Mouse (Mus musculus) MEL (cell line): ENCODE data around the gene Leo1. TPM values are rescaled to one million over a fixed set of nuclear protein-coding genes. Genes with fewer than 3 reads are reported as not detected.

ENCODE experiments used
- DNase-seq: peaks from one replicate; pipeline ENCODE4 v3.0.0; 2011; ENCODE audit warnings: low read depth, low spot score
- H3K27ac ChIP-seq: 2 replicates; pipeline ENCODE4 v1.5.1; 2012; ENCODE audit warnings: low read depth, mild to moderate bottlenecking, control low read depth, low read length, moderate library complexity; ENCODE audit not compliant: control insufficient read depth
- H3K27me3 ChIP-seq, 2 experiments: fragments of 150-350 bp in 1 of 2; sonication (generic) in 1 of 2; 2 replicates each; pipeline ENCODE4 v1.6.1; 2012; ENCODE audit warnings: low read length in 2 of 2, mild to moderate bottlenecking in 2 of 2, improper control_type of control experiment in 1 of 2, moderate library complexity in 1 of 2; ENCODE audit not compliant: insufficient read depth in 2 of 2, control insufficient read depth in 1 of 2
- H3K36me3 ChIP-seq, 2 experiments: 2 replicates each; pipeline ENCODE4 v1.6.1; 2012 to 2014; ENCODE audit warnings: low read length in 2 of 2, improper control_type of control experiment in 1 of 2, inconsistent platforms in 1 of 2, mild to moderate bottlenecking in 1 of 2; ENCODE audit not compliant: insufficient read depth in 2 of 2, control insufficient read depth in 1 of 2
- H3K4me1 ChIP-seq, 2 experiments: fragments of 150-350 bp in 1 of 2; sonication (generic) in 1 of 2; 2 replicates each; pipeline ENCODE4 v1.6.1; 2012; ENCODE audit warnings: low read length in 2 of 2, improper control_type of control experiment in 1 of 2, mild to moderate bottlenecking in 1 of 2; ENCODE audit not compliant: insufficient read depth in 2 of 2, control insufficient read depth in 1 of 2
- H3K4me3 ChIP-seq, 2 experiments: fragments of 150-350 bp in 1 of 2; sonication (generic) in 1 of 2; 2 replicates each; pipeline ENCODE4 v1.5.1; 2012; ENCODE audit warnings: low read depth in 2 of 2, low read length in 2 of 2, mild to moderate bottlenecking in 2 of 2, moderate library complexity in 2 of 2, control low read depth in 1 of 2, improper control_type of control experiment in 1 of 2; ENCODE audit not compliant: control insufficient read depth in 1 of 2, insufficient read depth in 1 of 2
- H3K79me2 ChIP-seq: 2 replicates; pipeline ENCODE4 v1.6.1; 2012; ENCODE audit warnings: mild to moderate bottlenecking, low read length, moderate library complexity; ENCODE audit not compliant: control insufficient read depth, poor library complexity, insufficient read depth
- H3K9ac ChIP-seq: 2 replicates; pipeline ENCODE4 v1.6.1; 2012; ENCODE audit warnings: low read depth, mild to moderate bottlenecking, control low read depth, low read length, moderate library complexity; ENCODE audit not compliant: control insufficient read depth, poor library complexity, severe bottlenecking
- H3K9me3 ChIP-seq: fragments of 150-350 bp; sonication (generic); replicated peaks from 2 replicates; pipeline ENCODE4 v1.6.1; 2012; ENCODE audit warnings: mild to moderate bottlenecking, low read length, improper control_type of control experiment, moderate library complexity; ENCODE audit not compliant: insufficient read depth
- BHLHE40 ChIP-seq: IDR thresholded peaks from 2 replicates; pipeline ENCODE4 v1.6.1; 2012; ENCODE audit warnings: low read depth, mild to moderate bottlenecking, inconsistent platforms, low read length, improper control_type of control experiment, borderline replicate concordance
- CHD1 ChIP-seq: IDR thresholded peaks from 2 replicates; pipeline ENCODE4 v1.6.1; 2012; ENCODE audit warnings: low read depth, mild to moderate bottlenecking, inconsistent platforms, low read length, improper control_type of control experiment
- CHD2 ChIP-seq: IDR thresholded peaks from 2 replicates; pipeline ENCODE4 v1.6.1; 2011; ENCODE audit warnings: low read length, improper control_type of control experiment
- CTCF ChIP-seq, 3 experiments: IDR thresholded peaks in 2 of 3; conservative IDR thresholded peaks in 1 of 3; 2 replicates each; pipeline ENCODE4 v1.5.1; 2011 to 2012; ENCODE audit warnings: low read length in 3 of 3, low read depth in 2 of 3, mild to moderate bottlenecking in 2 of 3, improper control_type of control experiment in 1 of 3, inconsistent platforms in 1 of 3, mixed read lengths in 1 of 3, moderate library complexity in 1 of 3; ENCODE audit not compliant: control insufficient read depth in 1 of 3, insufficient read depth in 1 of 3, poor library complexity in 1 of 3, severe bottlenecking in 1 of 3
- E2F4 ChIP-seq: IDR thresholded peaks from 2 replicates; pipeline ENCODE4 v1.6.1; 2011; ENCODE audit warnings: low read depth, low read length, improper control_type of control experiment, borderline replicate concordance
- ELF1 ChIP-seq: IDR thresholded peaks from 2 replicates; pipeline ENCODE4 v1.6.1; 2014; ENCODE audit warnings: low read depth, mild to moderate bottlenecking, inconsistent platforms, low read length, improper control_type of control experiment, moderate library complexity
- EP300 ChIP-seq, 2 experiments: IDR thresholded peaks; 2 replicates each; pipeline ENCODE4 v1.6.1; 2011; ENCODE audit warnings: improper control_type of control experiment in 2 of 2, low read length in 2 of 2, low read depth in 1 of 2, mild to moderate bottlenecking in 1 of 2
- ETS1 ChIP-seq: IDR thresholded peaks from 2 replicates; pipeline ENCODE4 v1.6.1; 2012; ENCODE audit warnings: low read depth, mild to moderate bottlenecking, inconsistent platforms, low read length, improper control_type of control experiment, moderate library complexity
- GABPA ChIP-seq: IDR thresholded peaks from 2 replicates; pipeline ENCODE4 v1.6.1; 2012; ENCODE audit warnings: low read depth, mild to moderate bottlenecking, inconsistent platforms, low read length, improper control_type of control experiment, moderate library complexity
- GATA1 ChIP-seq: IDR thresholded peaks from 2 replicates; pipeline ENCODE4 v1.6.1; 2011; ENCODE audit warnings: low read depth, low read length, improper control_type of control experiment
- HCFC1 ChIP-seq: IDR thresholded peaks from 2 replicates; pipeline ENCODE4 v1.6.1; 2012; ENCODE audit warnings: low read depth, mild to moderate bottlenecking, inconsistent platforms, low read length, improper control_type of control experiment, moderate library complexity
- KAT2A ChIP-seq: conservative IDR thresholded peaks from 2 replicates; pipeline ENCODE4 v1.6.1; 2012; ENCODE audit warnings: low read depth, low read length, improper control_type of control experiment, inconsistent platforms
- MAFK ChIP-seq: IDR thresholded peaks from 2 replicates; pipeline ENCODE4 v1.6.1; 2011; ENCODE audit warnings: low read depth, mild to moderate bottlenecking, low read length, improper control_type of control experiment, borderline replicate concordance
- MAX ChIP-seq: IDR thresholded peaks from 2 replicates; pipeline ENCODE4 v1.6.1; 2011; ENCODE audit warnings: low read length, improper control_type of control experiment
- MEF2A ChIP-seq: IDR thresholded peaks from 2 replicates; pipeline ENCODE4 v1.6.1; 2014; ENCODE audit warnings: low read depth, mild to moderate bottlenecking, inconsistent platforms, low read length, improper control_type of control experiment; ENCODE audit not compliant: poor library complexity, insufficient replicate concordance, severe bottlenecking; ENCODE audit errors: extremely low read depth
- MXI1 ChIP-seq: IDR thresholded peaks from 2 replicates; pipeline ENCODE4 v1.6.1; 2011; ENCODE audit warnings: mild to moderate bottlenecking, low read depth, low read length, improper control_type of control experiment
- MYB ChIP-seq: IDR thresholded peaks from 2 replicates; pipeline ENCODE4 v1.6.1; 2011; ENCODE audit warnings: mild to moderate bottlenecking, low read depth, low read length, improper control_type of control experiment
- MYC ChIP-seq: IDR thresholded peaks from 2 replicates; pipeline ENCODE4 v1.6.1; 2011; ENCODE audit warnings: low read depth, mild to moderate bottlenecking, low read length, improper control_type of control experiment, moderate library complexity
- NELFE ChIP-seq: IDR thresholded peaks from 2 replicates; pipeline ENCODE4 v1.6.1; 2011; ENCODE audit warnings: low read depth, low read length, improper control_type of control experiment
- NRF1 ChIP-seq: IDR thresholded peaks from 2 replicates; pipeline ENCODE4 v1.6.1; 2014; ENCODE audit warnings: low read depth, mild to moderate bottlenecking, inconsistent platforms, low read length, improper control_type of control experiment, moderate library complexity; ENCODE audit not compliant: poor library complexity, insufficient read depth, severe bottlenecking
- POLR2A ChIP-seq, 2 experiments: IDR thresholded peaks; 2 replicates each; pipeline ENCODE4 v1.6.1; 2011 to 2012; ENCODE audit warnings: low read length in 2 of 2, mild to moderate bottlenecking in 2 of 2, control low read depth in 1 of 2, improper control_type of control experiment in 1 of 2, low read depth in 1 of 2, moderate library complexity in 1 of 2; ENCODE audit not compliant: control insufficient read depth in 1 of 2, insufficient read depth in 1 of 2, poor library complexity in 1 of 2
- POLR2AphosphoS2 ChIP-seq: IDR thresholded peaks from 2 replicates; pipeline ENCODE4 v1.6.1; 2011; ENCODE audit warnings: low read length, improper control_type of control experiment
- POLR2AphosphoS5 ChIP-seq: IDR thresholded peaks from 2 replicates; pipeline ENCODE4 v1.6.1; 2012; ENCODE audit warnings: low read depth, borderline replicate concordance, mild to moderate bottlenecking, inconsistent platforms, low read length, moderate library complexity, mixed read lengths
- RAD21 ChIP-seq: IDR thresholded peaks from 2 replicates; pipeline ENCODE4 v1.6.1; 2011; ENCODE audit warnings: mild to moderate bottlenecking, low read depth, low read length, improper control_type of control experiment
- RCOR1 ChIP-seq: IDR thresholded peaks from 2 replicates; pipeline ENCODE4 v1.6.1; 2012; ENCODE audit warnings: low read depth, mild to moderate bottlenecking, inconsistent platforms, low read length, improper control_type of control experiment
- SIN3A ChIP-seq: IDR thresholded peaks from 2 replicates; pipeline ENCODE4 v1.6.1; 2012; ENCODE audit warnings: low read length, improper control_type of control experiment, inconsistent platforms
- SMC3 ChIP-seq: IDR thresholded peaks from 2 replicates; pipeline ENCODE4 v1.6.1; 2011; ENCODE audit warnings: low read depth, low read length, improper control_type of control experiment
- TAL1 ChIP-seq: IDR thresholded peaks from 2 replicates; pipeline ENCODE4 v1.6.1; 2012; ENCODE audit warnings: mild to moderate bottlenecking, inconsistent platforms, low read length, moderate library complexity, mixed read lengths
- TBP ChIP-seq: IDR thresholded peaks from 2 replicates; pipeline ENCODE4 v1.8.0; 2011; ENCODE audit warnings: low read depth, low read length, improper control_type of control experiment
- TCF12 ChIP-seq: IDR thresholded peaks from 2 replicates; pipeline ENCODE4 v1.6.1; 2014; ENCODE audit warnings: low read depth, mild to moderate bottlenecking, inconsistent platforms, low read length, improper control_type of control experiment, moderate library complexity
- UBTF ChIP-seq: IDR thresholded peaks from 2 replicates; pipeline ENCODE4 v1.6.1; 2012; ENCODE audit warnings: low read depth, mild to moderate bottlenecking, inconsistent platforms, low read length, improper control_type of control experiment, moderate library complexity, borderline replicate concordance; ENCODE audit not compliant: insufficient read depth
- USF1 ChIP-seq: IDR thresholded peaks from 2 replicates; pipeline ENCODE4 v1.6.1; 2014; ENCODE audit warnings: low read depth, mild to moderate bottlenecking, inconsistent platforms, low read length, improper control_type of control experiment, moderate library complexity
- USF2 ChIP-seq, 2 experiments: IDR thresholded peaks; 2 replicates each; pipeline ENCODE4 v1.6.1; 2011 to 2012; ENCODE audit warnings: improper control_type of control experiment in 2 of 2, low read length in 2 of 2, borderline replicate concordance in 1 of 2, inconsistent platforms in 1 of 2, low read depth in 1 of 2, mild to moderate bottlenecking in 1 of 2; ENCODE audit not compliant: insufficient read depth in 1 of 2
- ZKSCAN1 ChIP-seq: IDR thresholded peaks from 2 replicates; pipeline ENCODE4 v1.6.1; 2012; ENCODE audit warnings: low read depth, mild to moderate bottlenecking, inconsistent platforms, low read length, improper control_type of control experiment, moderate library complexity
- ZMIZ1 ChIP-seq: IDR thresholded peaks from 2 replicates; pipeline ENCODE4 v1.6.1; 2012; ENCODE audit warnings: low read depth, mild to moderate bottlenecking, inconsistent platforms, low read length, improper control_type of control experiment, moderate library complexity
- ZNF384 ChIP-seq: IDR thresholded peaks from 2 replicates; pipeline ENCODE4 v1.6.1; 2012; ENCODE audit warnings: low read depth, mild to moderate bottlenecking, inconsistent platforms, low read length, improper control_type of control experiment
- polyA plus RNA-seq, 2 experiments: library from polyadenylated mRNA; stranded (reverse) in 1 of 2; unstranded in 1 of 2; fragments of >175 nt in 1 of 2; fragments of >200 nt in 1 of 2; gene quantifications; 2 replicates each; pipeline versions ENCODE4 v1.2.1 to v1.2.4; 2012; ENCODE audit warnings: low replicate concordance in 2 of 2, low read depth in 1 of 2; ENCODE audit not compliant: insufficient read length in 2 of 2, insufficient read depth in 1 of 2, missing spikeins in 1 of 2
- total RNA-seq: library from RNA; depleted of rRNA; stranded (reverse); fragments of 300-350 nt; gene quantifications from 2 replicates; pipeline ENCODE4 v1.2.3, GENCODE M21; 2012

Leo1 gene
- total and polyA plus RNA-seq, 3 experiments: 42.6 to 49.0 TPM; not detected in 1

GRCm38 (mm10) chr9:75409852-75410378 lies 31.4 kb upstream of the Leo1 start, which contains the start of gene Mapk6:
Mapk6 (minus strand) TSS chr9:75410005.
- no peaks in the 10 kb centered on the region for H3K9me3 ChIP-seq
- H3K4me1 ChIP-seq: peaks cover 9 to 22% of the 10 kb centered on the region in 2 experiments
- DNase-seq: peak; percentile 94
- peak within 1 kb of the TSS; percentile 91 for H3K27ac ChIP-seq
- H3K79me2 ChIP-seq: peaks cover 34% of the 10 kb centered on the region
- H3K9ac ChIP-seq: peak within 1 kb of the TSS; percentile 99
- H3K36me3 ChIP-seq: peaks cover 0 to 26% of the 10 kb centered on the region in 2 experiments; a peak in 2 of 4 replicates
- H3K27me3 ChIP-seq: no peaks in the 10 kb centered on the region
- H3K4me3 ChIP-seq: peak within 1 kb of the TSS; percentile 66 to 80
- TF ChIP-seq USF1 (no peak), MXI1 (peak; percentile 94), ELF1 (no peak), CHD1 (no peak), MYB (0 out of 2 replicates have a peak, but pooled peaks have one; percentile 12), CTCF (IDR thresholded peaks at IDR 0.05 in 2 of 3, conservative IDR thresholded peaks at IDR 0.05 in 1 of 3; ENCODE audit: control insufficient read depth in 1 of 3, insufficient read depth in 1 of 3, low read depth in 2 of 3, low read length in 3 of 3, poor library complexity in 1 of 3, severe bottlenecking in 1 of 3) (0 out of 6 replicates have a peak, but pooled peaks of 1 of the 3 experiments have one; percentile 0), UBTF (peak; percentile 89; the same call in 1 of the 2 replicates), SMC3 (no peak), MAX (no peak; the same call in 1 of the 2 replicates), ZKSCAN1 (no peak), MEF2A (no peak), ZMIZ1 (no peak), POLR2A (IDR thresholded peaks at IDR 0.05; ENCODE audit: control insufficient read depth in 1 of 2, insufficient read depth in 1 of 2, low read depth in 1 of 2, low read length in 2 of 2, poor library complexity in 1 of 2) (peak; percentile 55 to 83; a peak in 3 of 4 replicates), CHD2 (no peak), NRF1 (peak; percentile 68), MYC (no peak), GABPA (no peak), ETS1 (peak; percentile 72), POLR2AphosphoS5 (no peak), GATA1 (peak; percentile 61), EP300 (IDR thresholded peaks at IDR 0.05; ENCODE audit: low read depth in 1 of 2, low read length in 2 of 2) (peak in 1 of 2 experiments; percentile 48; a peak in 2 of 4 replicates), TAL1 (no peak), NELFE (peak; percentile 78), POLR2AphosphoS2 (peak; percentile 82), KAT2A (no peak), SIN3A (peak; percentile 84), ZNF384 (0 out of 2 replicates have a peak, but pooled peaks have one; percentile 2), MAFK (no peak), E2F4 (no peak), RCOR1 (0 out of 2 replicates have a peak, but pooled peaks have one; percentile 30), HCFC1 (peak; percentile 48; the same call in 1 of the 2 replicates), USF2 (IDR thresholded peaks at IDR 0.05; ENCODE audit: borderline replicate concordance in 1 of 2, insufficient read depth in 1 of 2, low read depth in 1 of 2, low read length in 2 of 2) (no peak), TCF12 (peak; percentile 36), BHLHE40 (peak; percentile 96), TBP (peak; percentile 25; the same call in 1 of the 2 replicates), RAD21 (no peak)
